Mouse (Mus musculus): ENCODE results near the gene D6Wsu163e. TPM values are rescaled to one million over a fixed set of nuclear protein-coding genes. Genes with fewer than 3 reads are reported as not detected.

D6Wsu163e gene
- polyA plus RNA-seq, 1 experiment: 12.2 TPM

DNA sequence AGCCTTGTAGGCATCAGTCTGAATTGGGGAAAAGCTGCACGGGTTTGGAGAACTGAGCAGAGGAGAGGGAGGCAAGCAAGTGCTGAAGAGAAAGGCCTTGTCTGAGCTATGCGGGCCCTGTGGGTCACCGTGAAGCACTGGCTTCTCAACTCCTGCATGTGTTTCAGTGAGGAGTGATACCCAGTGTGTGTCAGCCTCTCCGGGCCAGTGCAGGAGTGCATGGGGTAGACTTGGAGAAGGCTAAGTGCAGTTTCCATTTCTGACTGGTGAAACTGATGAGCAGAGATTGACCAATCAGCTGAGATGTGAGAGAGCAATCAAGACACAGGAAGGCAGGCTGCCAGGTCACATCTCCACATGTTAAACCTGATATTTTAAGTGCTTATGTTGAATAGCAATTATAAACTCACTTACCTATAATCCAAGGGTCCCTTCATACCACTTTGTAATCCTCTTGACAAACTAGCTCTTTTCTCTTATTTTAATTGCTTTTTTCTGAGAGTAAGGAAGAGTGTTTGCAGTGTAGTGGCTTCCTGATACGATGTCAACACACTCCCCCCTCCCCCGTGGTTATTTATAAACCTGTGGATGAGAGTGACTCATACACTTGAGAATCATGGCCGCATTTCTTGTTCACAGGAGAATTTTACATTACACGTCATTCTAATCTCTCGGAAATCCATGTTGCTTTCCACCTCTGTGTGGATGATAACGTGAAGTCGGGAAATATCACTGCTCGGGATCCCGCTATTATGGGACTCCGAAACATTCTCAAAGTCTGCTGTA is 26.7 kb downstream of the D6Wsu163e start:
- no peak overlapping the region for H3ac ChIP-seq (ENCODE audit: control insufficient read depth, insufficient read length, low read depth)
- H3K36me3 ChIP-seq (ENCODE audit: control insufficient read depth, insufficient read depth): peaks cover 11% of the 10 kb centered on the region
- H3K79me2 ChIP-seq (ENCODE audit: control insufficient read depth, insufficient read depth): no peaks in the 10 kb centered on the region
- TF ChIP-seq CTCF (IDR thresholded peaks at IDR 0.05; ENCODE audit: control insufficient read depth, insufficient read depth, insufficient read length) (no peak), CEBPB (IDR thresholded peaks at IDR 0.05; ENCODE audit: low read depth) (no peak), MAX (IDR thresholded peaks at IDR 0.05) (no peak), USF1 (IDR thresholded peaks at IDR 0.05; ENCODE audit: low read depth) (no peak), MYOG (IDR thresholded peaks at IDR 0.05; ENCODE audit: control insufficient read depth, extremely low read depth, insufficient read length) (no peak), MYOD1 (IDR thresholded peaks at IDR 0.05; ENCODE audit: control insufficient read depth, insufficient read length, low read depth) (no peak), FOSL1 (IDR thresholded peaks at IDR 0.05; ENCODE audit: insufficient read depth, low read length, poor library complexity, severe bottlenecking) (no peak)
- H3K79me3 ChIP-seq (ENCODE audit: low read depth): no peaks in the 10 kb centered on the region
- no peak overlapping the region for H3K4me3 ChIP-seq (ENCODE audit: insufficient read depth, poor library complexity, severe bottlenecking)
- no peaks in the 10 kb centered on the region for H3K27me3 ChIP-seq (ENCODE audit: control insufficient read depth, insufficient read depth, insufficient read length)

DNA sequence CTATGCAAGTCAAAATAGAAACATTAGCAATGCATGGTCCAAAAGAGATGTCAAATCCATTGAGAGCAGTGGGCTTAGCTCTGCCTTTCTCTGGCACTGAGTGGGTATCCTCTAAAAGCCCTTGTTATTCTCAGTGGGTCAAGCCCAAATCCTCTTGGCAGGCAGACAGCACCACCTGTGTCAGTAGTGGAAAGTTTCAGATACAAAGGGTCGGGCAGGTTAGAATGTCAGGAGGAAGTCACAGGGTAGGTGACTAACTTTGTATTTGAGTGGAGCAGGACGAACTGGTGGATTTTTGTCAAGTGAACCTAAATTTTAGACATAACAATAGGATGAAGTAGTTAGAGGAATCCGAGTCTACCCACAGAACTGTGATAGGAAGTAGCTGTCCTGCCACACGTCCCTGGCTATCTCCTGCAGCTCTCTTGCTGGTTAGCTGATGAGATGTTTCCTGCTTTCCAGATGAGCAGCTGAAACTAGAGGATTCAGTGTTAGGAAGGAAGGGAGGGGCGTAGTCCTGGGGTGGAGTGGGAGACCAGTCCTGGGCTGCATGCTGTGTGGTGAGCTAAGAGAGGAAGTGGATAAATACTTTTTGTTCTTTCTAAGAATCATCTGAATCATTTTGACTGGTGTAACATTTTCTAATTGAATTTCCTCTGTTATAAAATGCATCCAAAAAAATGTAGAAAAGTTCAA is 41.9 kb downstream of the D6Wsu163e start:
- Histone ChIP-seq H3K27me3 (ENCODE audit: control insufficient read depth, insufficient read depth, insufficient read length) (no peaks in the 10 kb centered on the region), H3K79me2 (ENCODE audit: control insufficient read depth, insufficient read depth) (no peaks in the 10 kb centered on the region), H3ac (ENCODE audit: control insufficient read depth, insufficient read length, low read depth) (no peak overlapping the region), H3K4me3 (ENCODE audit: insufficient read depth, poor library complexity, severe bottlenecking) (no peak overlapping the region), H3K79me3 (ENCODE audit: low read depth) (no peaks in the 10 kb centered on the region), H3K36me3 (ENCODE audit: control insufficient read depth, insufficient read depth) (no peaks in the 10 kb centered on the region)
- TF ChIP-seq CTCF (IDR thresholded peaks at IDR 0.05; ENCODE audit: control insufficient read depth, insufficient read depth, insufficient read length) (no peak), MYOD1 (IDR thresholded peaks at IDR 0.05; ENCODE audit: control insufficient read depth, insufficient read length, low read depth) (no peak), FOSL1 (IDR thresholded peaks at IDR 0.05; ENCODE audit: insufficient read depth, low read length, poor library complexity, severe bottlenecking) (no peak), MAX (IDR thresholded peaks at IDR 0.05) (no peak), CEBPB (IDR thresholded peaks at IDR 0.05; ENCODE audit: low read depth) (no peak), USF1 (IDR thresholded peaks at IDR 0.05; ENCODE audit: low read depth) (no peak), MYOG (IDR thresholded peaks at IDR 0.05; ENCODE audit: control insufficient read depth, extremely low read depth, insufficient read length) (no peak)

DNA sequence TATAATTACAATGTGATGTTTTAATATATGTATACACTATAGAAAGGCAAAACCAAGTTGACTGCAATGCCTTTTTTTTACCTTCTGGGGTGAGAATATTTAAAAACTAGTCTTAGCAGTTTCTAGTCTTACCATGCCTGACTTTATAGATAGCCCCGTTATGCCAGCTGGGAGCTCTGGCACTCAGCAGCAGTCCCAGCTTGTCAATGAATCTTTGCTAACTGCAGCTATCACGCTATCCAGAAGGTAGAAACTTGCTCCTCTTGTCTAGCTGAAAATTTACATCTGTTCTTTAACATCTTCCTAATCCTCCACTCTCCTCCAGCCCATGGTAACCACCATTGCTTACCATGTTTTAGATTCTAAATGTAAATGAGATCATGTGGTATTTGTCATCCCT is 53.9 kb downstream of the D6Wsu163e start:
- Histone ChIP-seq H3K79me2 (ENCODE audit: control insufficient read depth, insufficient read depth) (no peaks in the 10 kb centered on the region), H3K79me3 (ENCODE audit: low read depth) (no peaks in the 10 kb centered on the region), H3ac (ENCODE audit: control insufficient read depth, insufficient read length, low read depth) (no peak overlapping the region), H3K36me3 (ENCODE audit: control insufficient read depth, insufficient read depth) (no peaks in the 10 kb centered on the region), H3K27me3 (ENCODE audit: control insufficient read depth, insufficient read depth, insufficient read length) (no peaks in the 10 kb centered on the region), H3K4me3 (ENCODE audit: insufficient read depth, poor library complexity, severe bottlenecking) (no peak overlapping the region)
- TF ChIP-seq CTCF (IDR thresholded peaks at IDR 0.05; ENCODE audit: control insufficient read depth, insufficient read depth, insufficient read length) (no peak), MAX (IDR thresholded peaks at IDR 0.05) (no peak), FOSL1 (IDR thresholded peaks at IDR 0.05; ENCODE audit: insufficient read depth, low read length, poor library complexity, severe bottlenecking) (no peak), MYOD1 (IDR thresholded peaks at IDR 0.05; ENCODE audit: control insufficient read depth, insufficient read length, low read depth) (no peak), USF1 (IDR thresholded peaks at IDR 0.05; ENCODE audit: low read depth) (no peak), MYOG (IDR thresholded peaks at IDR 0.05; ENCODE audit: control insufficient read depth, extremely low read depth, insufficient read length) (no peak), CEBPB (IDR thresholded peaks at IDR 0.05; ENCODE audit: low read depth) (no peak)

DNA sequence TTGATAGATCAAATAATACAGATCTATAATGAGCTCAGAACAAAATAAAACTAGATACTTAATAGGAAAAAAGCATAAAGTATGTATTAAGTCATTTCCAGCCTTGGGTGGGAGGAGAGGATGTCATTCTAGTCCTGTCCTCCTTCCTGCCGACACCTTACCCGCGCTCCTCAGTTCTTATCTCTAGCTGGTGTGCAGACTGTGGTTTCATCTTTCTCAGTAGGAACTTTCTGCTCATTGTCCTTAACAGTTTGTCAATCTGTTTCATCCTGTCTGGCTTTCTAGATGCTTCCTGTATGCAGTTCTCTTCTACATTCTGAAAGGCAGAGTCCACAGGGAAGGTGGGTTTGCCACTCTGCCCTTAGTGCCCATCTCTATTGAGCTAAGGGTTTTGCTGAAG is 55.7 kb downstream of the D6Wsu163e start:
- Histone ChIP-seq H3ac (ENCODE audit: control insufficient read depth, insufficient read length, low read depth) (no peak overlapping the region), H3K79me2 (ENCODE audit: control insufficient read depth, insufficient read depth) (no peaks in the 10 kb centered on the region), H3K27me3 (ENCODE audit: control insufficient read depth, insufficient read depth, insufficient read length) (no peaks in the 10 kb centered on the region), H3K36me3 (ENCODE audit: control insufficient read depth, insufficient read depth) (no peaks in the 10 kb centered on the region), H3K4me3 (ENCODE audit: insufficient read depth, poor library complexity, severe bottlenecking) (no peak overlapping the region), H3K79me3 (ENCODE audit: low read depth) (no peaks in the 10 kb centered on the region)
- TF ChIP-seq CTCF (IDR thresholded peaks at IDR 0.05; ENCODE audit: control insufficient read depth, insufficient read depth, insufficient read length) (no peak), MYOG (IDR thresholded peaks at IDR 0.05; ENCODE audit: control insufficient read depth, extremely low read depth, insufficient read length) (no peak), USF1 (IDR thresholded peaks at IDR 0.05; ENCODE audit: low read depth) (no peak), MYOD1 (IDR thresholded peaks at IDR 0.05; ENCODE audit: control insufficient read depth, insufficient read length, low read depth) (no peak), FOSL1 (IDR thresholded peaks at IDR 0.05; ENCODE audit: insufficient read depth, low read length, poor library complexity, severe bottlenecking) (no peak), MAX (IDR thresholded peaks at IDR 0.05) (no peak), CEBPB (IDR thresholded peaks at IDR 0.05; ENCODE audit: low read depth) (no peak)

DNA sequence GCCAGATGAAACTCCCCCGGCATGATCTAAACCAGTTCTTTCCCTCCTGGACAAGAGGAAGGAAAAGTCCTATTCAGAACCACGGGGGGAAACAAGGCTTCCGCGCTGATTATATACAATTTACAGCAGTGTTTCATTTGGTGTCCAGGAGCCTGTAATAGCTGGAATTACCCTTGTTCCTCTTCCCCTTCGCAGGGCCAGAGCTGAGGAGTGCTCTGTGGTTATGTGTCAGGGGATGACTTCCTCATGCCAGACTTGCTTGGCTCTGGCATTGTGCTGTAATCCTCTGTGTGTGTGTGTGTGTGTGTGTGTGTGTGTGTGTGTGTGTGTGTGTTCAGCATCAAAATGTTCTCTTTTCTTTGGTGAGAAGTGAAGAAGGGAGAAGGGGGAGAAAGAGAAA is 56.6 kb downstream of the D6Wsu163e start:
- no peaks in the 10 kb centered on the region for H3K27me3 ChIP-seq (ENCODE audit: control insufficient read depth, insufficient read depth, insufficient read length)
- TF ChIP-seq MAX (IDR thresholded peaks at IDR 0.05) (no peak), CEBPB (IDR thresholded peaks at IDR 0.05; ENCODE audit: low read depth) (no peak), USF1 (IDR thresholded peaks at IDR 0.05; ENCODE audit: low read depth) (no peak), MYOD1 (IDR thresholded peaks at IDR 0.05; ENCODE audit: control insufficient read depth, insufficient read length, low read depth) (no peak), FOSL1 (IDR thresholded peaks at IDR 0.05; ENCODE audit: insufficient read depth, low read length, poor library complexity, severe bottlenecking) (no peak), MYOG (IDR thresholded peaks at IDR 0.05; ENCODE audit: control insufficient read depth, extremely low read depth, insufficient read length) (no peak), CTCF (IDR thresholded peaks at IDR 0.05; ENCODE audit: control insufficient read depth, insufficient read depth, insufficient read length) (no peak)
- no peak overlapping the region for H3K4me3 ChIP-seq (ENCODE audit: insufficient read depth, poor library complexity, severe bottlenecking)
- H3K79me2 ChIP-seq (ENCODE audit: control insufficient read depth, insufficient read depth): no peaks in the 10 kb centered on the region
- no peaks in the 10 kb centered on the region for H3K79me3 ChIP-seq (ENCODE audit: low read depth)
- H3ac ChIP-seq (ENCODE audit: control insufficient read depth, insufficient read length, low read depth): no peak overlapping the region
- no peaks in the 10 kb centered on the region for H3K36me3 ChIP-seq (ENCODE audit: control insufficient read depth, insufficient read depth)

Data from C2C12 (cell line).